Mouse (Mus musculus) liver, postnatal 0 days (tissue): ENCODE results near the gene Abi3. TPM values are rescaled to one million over a fixed set of nuclear protein-coding genes. Genes with fewer than 3 reads are reported as not detected.

Experiments
- ATAC-seq: fragments of 200-750 bp; cut with Nextera tagmentation; 2 replicates; pipeline ENCODE4 v1.8.0; 2017; ENCODE audit warnings: mild to moderate bottlenecking, moderate library complexity
- DNase-seq: peaks from one replicate; pipeline ENCODE4 v3.0.0-alpha.2; 2016
- H3K27ac ChIP-seq: fragments of 300-500 bp; sonication (generic); 2 replicates; pipeline ENCODE4 v1.5.1; 2014; ENCODE audit warnings: antibody characterized with exemption, moderate library complexity, mild to moderate bottlenecking, low read depth
- H3K27me3 ChIP-seq: fragments of 300-500 bp; sonication (generic); 2 replicates; pipeline ENCODE4 v1.6.1; 2014; ENCODE audit warnings: low read length, control low read depth, mixed read lengths; ENCODE audit not compliant: insufficient read depth
- H3K36me3 ChIP-seq: fragments of 300-500 bp; sonication (generic); replicated peaks from 2 replicates; pipeline ENCODE4 v1.6.1; 2014; ENCODE audit warnings: mild to moderate bottlenecking, control low read depth, low read length, moderate library complexity, mixed read lengths; ENCODE audit not compliant: insufficient read depth
- H3K4me1 ChIP-seq: fragments of 300-500 bp; sonication (generic); 2 replicates; pipeline ENCODE4 v1.6.1; 2014; ENCODE audit warnings: antibody characterized with exemption, mild to moderate bottlenecking, control low read depth; ENCODE audit not compliant: insufficient read depth
- H3K4me2 ChIP-seq: fragments of 300-500 bp; sonication (generic); 2 replicates; pipeline ENCODE4 v1.6.1; 2014; ENCODE audit warnings: low read depth, mild to moderate bottlenecking, low read length, moderate library complexity, mixed read lengths
- H3K4me3 ChIP-seq: fragments of 300-500 bp; sonication (generic); 2 replicates; pipeline ENCODE4 v1.5.1; 2014; ENCODE audit warnings: low read depth, low read length
- H3K9ac ChIP-seq: fragments of 300-500 bp; sonication (generic); replicated peaks from 2 replicates; pipeline ENCODE4 v1.6.1; 2014; ENCODE audit warnings: mild to moderate bottlenecking, moderate library complexity
- H3K9me3 ChIP-seq: fragments of 300-500 bp; sonication (generic); 2 replicates; pipeline ENCODE4 v1.6.1; 2016; ENCODE audit warnings: mild to moderate bottlenecking, control low read depth, low read length, mixed read lengths
- CTCF ChIP-seq: sonication (generic); IDR thresholded peaks from 2 replicates; pipeline ENCODE4 v1.5.1; 2016; ENCODE audit warnings: antibody characterized with exemption, low read depth
- EP300 ChIP-seq: IDR thresholded peaks from 2 replicates; pipeline ENCODE4 v1.6.1; 2016; ENCODE audit warnings: antibody characterized with exemption, low read depth, mild to moderate bottlenecking
- WGBS: fragments of 180-500 bp; shearing (Covaris S2); extraction: QIAGEN DNeasy Blood & Tissue Kit; methylation state at CpG from one replicate; pipeline ENCODE4 v1.1.7; 2014; ENCODE audit not compliant: insufficient replicate concordance; 5-methylcytosine and 5-hydroxymethylcytosine counted together
- polyA plus RNA-seq: library from polyadenylated mRNA; unstranded; fragments of >200 nt; fragmentation: Nextera tagmentation; extraction: Ambion mirVana; gene quantifications from 2 replicates; pipeline ENCODE4 v1.2.1, GENCODE M21; 2015

The Abi3 gene
- polyA plus RNA-seq, 1 experiment from 2014 or later = 9.8 TPM

DNA sequence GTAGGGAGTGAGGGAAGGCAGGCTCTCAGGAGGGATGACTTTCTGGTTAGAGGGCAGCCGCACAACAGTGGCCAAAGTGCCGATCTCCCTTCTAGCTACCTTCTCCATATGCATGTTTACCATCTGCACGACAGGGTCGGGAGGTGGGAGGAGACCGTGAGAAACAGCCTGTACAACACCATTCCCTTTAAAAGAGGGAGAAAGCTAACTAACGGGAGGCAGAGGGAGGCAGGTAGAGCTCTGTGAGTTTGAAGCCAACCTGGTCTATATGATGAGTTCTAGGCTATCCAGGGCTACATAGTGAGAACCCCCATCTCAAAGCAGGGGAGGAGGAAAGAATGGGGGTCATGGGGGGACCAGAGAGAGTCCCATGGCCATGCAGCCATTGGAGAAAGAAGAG, 6.4 kb downstream of the Abi3 start:
- Histone ChIP-seq H3K27me3 (peaks cover 28% of the 10 kb centered on the region), H3K4me1 (peaks cover 62% of the 10 kb centered on the region), H3K36me3 (0 out of 2 replicates have a peak, but pooled peaks cover 5% of the 10 kb centered on the region), H3K27ac (peak overlapping the region; percentile 74), H3K4me2 (peak overlapping the region; percentile 54), H3K9me3 (no peaks in the 10 kb centered on the region), H3K4me3 (no peak overlapping the region), H3K9ac (no peak overlapping the region)
- TF ChIP-seq CTCF (no peak), EP300 (no peak)
- ATAC-seq (no peak), DNase-seq (no peak)
- 24% methylated on average over 6 of the region's 6 CpGs for WGBS

DNA sequence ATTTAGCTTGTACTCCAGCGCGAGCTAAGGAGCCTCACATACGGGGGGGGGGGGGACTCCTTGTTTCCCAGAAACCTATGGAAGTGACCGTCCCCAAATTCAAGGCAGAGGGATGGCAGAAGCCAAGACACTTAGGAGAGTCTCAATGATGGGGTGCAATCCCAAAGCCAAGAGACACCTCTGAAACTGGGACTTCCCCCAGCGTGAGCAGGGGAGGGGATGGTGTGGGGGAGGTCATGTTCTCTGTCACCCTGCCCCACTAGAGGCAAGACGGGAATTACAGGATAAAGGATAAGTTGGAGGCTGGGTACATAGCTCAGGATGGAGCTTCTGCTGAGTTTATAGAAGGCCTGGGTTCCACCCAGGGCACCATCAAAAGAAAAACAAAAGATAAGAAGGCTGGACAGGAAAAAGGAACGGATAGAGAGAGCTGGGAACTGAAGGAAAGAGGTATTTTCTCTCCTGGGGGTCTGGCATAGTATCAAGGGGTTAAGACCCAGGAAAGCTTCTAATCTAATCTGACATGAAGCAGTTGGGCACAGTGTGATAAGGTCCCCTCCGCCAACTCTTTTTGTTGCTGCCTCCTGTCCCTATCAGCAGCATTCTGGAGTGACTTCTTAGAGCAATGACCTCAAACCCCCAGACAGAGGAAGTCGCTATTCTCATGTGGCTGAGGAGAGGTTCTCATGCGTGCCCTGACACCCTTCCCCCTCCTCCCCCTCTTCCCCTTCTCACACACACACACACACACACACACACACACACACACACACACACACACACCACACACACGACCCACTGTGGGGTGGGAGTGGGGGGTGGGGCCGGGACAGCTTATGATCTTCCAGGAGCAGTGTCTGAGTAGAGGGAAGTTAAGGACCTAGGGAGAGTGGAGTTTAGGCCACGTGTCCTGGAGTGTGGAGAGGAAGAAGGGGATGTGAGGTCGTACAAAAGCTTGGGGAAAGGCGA, 7.2 kb downstream of the Abi3 start:
- no peaks in the 10 kb centered on the region for H3K9me3 ChIP-seq
- H3K4me1 ChIP-seq = peaks cover 69% of the 10 kb centered on the region
- TF ChIP-seq CTCF (no peak), EP300 (peak; percentile 76)
- 10% methylated on average over 15 of the region's 15 CpGs for WGBS
- no peak overlapping the region for H3K9ac ChIP-seq
- H3K27me3 ChIP-seq = peaks cover 36% of the 10 kb centered on the region
- H3K4me2 ChIP-seq = peak overlapping the region; percentile 54
- no peak overlapping the region for H3K4me3 ChIP-seq
- DNase-seq (peak; percentile 55), ATAC-seq (peak; percentile 48)
- H3K36me3 ChIP-seq = peaks cover 5% of the 10 kb centered on the region; the same call in 1 of the 2 replicates
- H3K27ac ChIP-seq = peak overlapping the region; percentile 74

DNA sequence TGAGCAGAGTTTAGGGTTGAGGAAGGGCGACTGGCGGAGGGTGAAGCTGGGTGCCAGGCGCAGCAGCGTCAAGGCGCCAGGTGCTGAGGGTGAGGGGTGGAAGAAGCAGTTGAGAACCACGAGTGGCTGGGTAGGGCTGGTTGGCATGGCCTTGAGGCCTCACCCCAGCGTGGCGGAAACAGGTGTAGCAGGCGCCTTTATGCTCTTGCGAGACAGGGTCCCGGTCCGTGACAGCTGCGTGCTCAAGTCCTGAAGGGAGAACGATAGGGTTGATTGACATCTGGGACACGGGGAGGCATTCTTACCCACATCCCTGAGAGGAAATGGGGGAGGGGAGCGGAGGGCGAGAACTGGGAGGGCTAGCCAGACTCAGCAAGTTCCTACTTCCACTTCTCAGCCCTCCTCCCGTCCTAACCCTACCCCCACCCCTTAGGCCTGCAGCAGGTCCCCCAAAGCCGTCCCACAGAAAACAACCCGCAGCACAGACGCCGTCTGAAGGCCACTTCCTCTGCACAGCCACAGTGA, 8.1 kb downstream of the Abi3 start:
- DNase-seq (peak; percentile 72), ATAC-seq (peak; percentile 52)
- peak overlapping the region; percentile 74 for H3K27ac ChIP-seq
- H3K4me2 ChIP-seq = peak overlapping the region; percentile 54
- H3K4me1 ChIP-seq = peaks cover 69% of the 10 kb centered on the region
- 4% methylated on average over 22 of the region's 22 CpGs for WGBS
- no peak overlapping the region for H3K4me3 ChIP-seq
- H3K27me3 ChIP-seq = peaks cover 45% of the 10 kb centered on the region
- H3K9ac ChIP-seq = peak overlapping the region; percentile 1; the same call in 1 of the 2 replicates
- H3K9me3 ChIP-seq = no peaks in the 10 kb centered on the region
- no peak for TF ChIP-seq CTCF
- no peak for TF ChIP-seq EP300
- H3K36me3 ChIP-seq = peaks cover 5% of the 10 kb centered on the region; the same call in 1 of the 2 replicates

DNA sequence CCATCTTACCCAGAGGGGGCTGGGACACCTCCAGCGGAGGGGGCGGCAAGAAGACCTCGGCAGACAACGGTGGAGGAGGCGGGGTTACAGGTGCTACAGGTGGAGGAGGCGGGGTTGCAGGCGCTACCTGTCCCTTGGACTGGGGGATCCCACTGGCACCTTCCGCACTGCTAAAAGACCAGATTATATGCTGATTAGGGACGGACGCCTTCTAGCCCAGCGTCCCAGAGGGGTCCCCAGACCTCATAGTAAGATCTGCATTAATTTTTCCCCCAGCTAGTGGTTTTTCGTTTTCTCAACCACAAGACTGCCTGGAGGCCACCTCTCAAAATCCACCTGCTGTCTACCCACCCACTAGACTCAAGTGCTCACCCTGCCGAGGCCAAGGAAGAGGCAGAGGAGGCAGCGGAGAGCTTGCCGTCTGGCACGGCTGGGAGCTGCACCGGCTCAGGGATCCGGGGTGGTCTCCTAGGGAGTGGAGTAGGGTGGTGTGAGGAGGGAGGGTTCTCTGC, 8.6 kb downstream of the Abi3 start:
- peaks cover 47% of the 10 kb centered on the region for H3K27me3 ChIP-seq
- ATAC-seq (no peak), DNase-seq (peak; percentile 23)
- H3K4me2 ChIP-seq = peak overlapping the region; percentile 54
- H3K36me3 ChIP-seq = peaks cover 5% of the 10 kb centered on the region; the same call in 1 of the 2 replicates
- 22% methylated on average over 17 of the region's 18 CpGs for WGBS
- peak overlapping the region; percentile 74; the same call in 1 of the 2 replicates for H3K27ac ChIP-seq
- no peak overlapping the region for H3K4me3 ChIP-seq
- H3K4me1 ChIP-seq = peaks cover 66% of the 10 kb centered on the region
- peak overlapping the region; percentile 1; the same call in 1 of the 2 replicates for H3K9ac ChIP-seq
- no peaks in the 10 kb centered on the region for H3K9me3 ChIP-seq
- TF ChIP-seq CTCF (no peak), EP300 (no peak)

DNA sequence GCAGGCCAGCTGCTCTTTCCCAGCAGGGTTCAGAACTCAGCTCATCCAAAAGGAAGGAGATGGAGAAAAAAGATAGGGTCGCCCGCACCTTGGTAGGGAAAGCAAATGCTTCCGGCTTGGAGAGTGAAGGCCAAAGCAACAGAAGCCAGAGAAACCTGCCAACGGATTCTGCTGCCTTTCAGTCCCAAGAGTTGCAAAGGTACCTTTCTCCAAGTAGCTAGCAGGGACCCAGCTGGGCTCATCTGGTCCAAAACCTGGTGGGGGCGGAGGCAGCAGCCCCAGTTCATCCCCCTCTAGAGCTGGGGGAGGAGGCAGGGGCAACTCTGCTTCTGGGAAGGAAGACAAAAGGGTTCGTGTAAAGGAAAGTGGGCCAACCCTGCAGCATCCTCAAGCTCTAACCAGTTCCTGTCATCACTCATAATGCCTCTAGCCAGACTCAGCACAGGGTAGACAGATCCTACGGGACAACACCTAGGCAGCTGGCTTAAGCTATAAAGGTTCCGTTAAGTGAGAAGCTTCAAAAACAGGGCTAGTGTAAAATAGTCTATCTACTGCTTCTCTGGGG, 9.2 kb downstream of the Abi3 start:
- TF ChIP-seq EP300 (no peak), CTCF (no peak)
- Histone ChIP-seq H3K4me3 (no peak overlapping the region), H3K4me1 (peaks cover 61% of the 10 kb centered on the region), H3K27ac (no peak overlapping the region), H3K4me2 (0 out of 2 replicates have a peak overlapping the region, but pooled peaks have one; percentile 54), H3K36me3 (peaks cover 5% of the 10 kb centered on the region; the same call in 1 of the 2 replicates), H3K27me3 (peaks cover 47% of the 10 kb centered on the region), H3K9ac (no peak overlapping the region), H3K9me3 (no peaks in the 10 kb centered on the region)
- no peak for ATAC-seq
- 64% methylated on average over 8 of the region's 8 CpGs for WGBS
- DNase-seq = no peak
